Mouse (Mus musculus): ENCODE data around the gene Mex3d.

DNA sequence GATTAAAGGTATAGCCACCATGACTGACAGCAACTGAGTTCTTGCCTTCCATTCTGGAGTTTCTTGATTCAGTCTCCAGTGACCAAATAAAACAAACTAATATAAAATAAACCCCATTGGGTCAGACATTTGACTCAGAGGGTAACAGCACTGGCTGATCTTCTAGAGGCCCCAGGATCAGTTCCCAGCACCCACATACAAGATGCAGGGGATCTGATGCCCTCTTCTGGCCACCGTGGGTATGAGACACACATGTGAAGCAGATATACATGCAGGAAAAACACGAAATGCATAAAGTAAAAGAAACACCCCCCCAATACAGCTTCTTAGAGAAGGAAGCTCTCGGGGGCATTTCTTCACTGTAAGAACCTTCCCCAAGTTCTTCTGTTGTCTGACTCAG lies 37.6 kb upstream of the Mex3d start:
- TF ChIP-seq CTCF (IDR thresholded peaks at IDR 0.05; ENCODE audit: low read depth) (0 out of 2 replicates have a peak, but pooled peaks have one; percentile 31), EP300 (IDR thresholded peaks at IDR 0.05; ENCODE audit: low read depth) (no peak)

Measured in liver, postnatal 0 days (tissue).